Mouse (Mus musculus): ENCODE data around the gene Gorasp1. TPM values are rescaled to one million over a fixed set of nuclear protein-coding genes. Genes with fewer than 3 reads are reported as not detected.

Gorasp1 gene
- polyA plus RNA-seq, 1 experiment from 2014 or later: 31.6 TPM

DNA sequence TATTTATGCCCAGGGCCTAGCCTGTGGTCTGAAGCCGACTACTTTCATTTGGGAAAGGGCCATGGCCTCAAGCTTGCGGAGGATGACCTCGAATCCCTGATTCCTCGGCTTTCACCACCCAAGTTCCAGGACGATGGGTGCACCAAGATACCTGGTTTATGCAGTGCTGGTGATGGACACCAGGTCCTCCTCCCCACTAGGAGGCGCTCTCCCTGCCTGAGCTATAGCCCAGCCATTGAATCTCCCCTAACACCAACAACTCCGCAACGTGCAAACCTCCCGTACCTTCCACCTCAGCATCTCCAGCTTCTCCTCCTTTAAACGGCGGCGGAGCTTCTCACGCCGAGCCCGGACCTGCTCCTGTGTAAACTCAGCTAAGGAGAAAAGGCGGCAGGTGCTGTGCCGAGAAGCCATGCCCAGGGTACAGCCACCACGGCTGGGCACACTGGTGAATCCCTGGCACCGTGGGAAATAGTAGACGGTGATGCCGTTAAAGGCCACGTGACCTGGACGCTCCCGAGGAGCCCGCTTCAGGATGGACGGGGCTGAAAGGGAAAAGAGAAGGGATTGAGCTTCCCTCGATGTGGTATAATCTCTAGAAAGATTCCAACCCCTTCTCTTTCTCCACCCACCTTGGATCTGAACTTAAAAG lies 36.6 kb upstream of the Gorasp1 start:
- ATAC-seq (ENCODE audit: insufficient read depth, low FRiP score): no peak
- Histone ChIP-seq H3K27ac (ENCODE audit: low read length) (no peak overlapping the region), H3K4me3 (replicated peaks; ENCODE audit: low read length) (no peak overlapping the region), H3K9me3 (replicated peaks; ENCODE audit: control insufficient read depth, low read length) (no peaks in the 10 kb centered on the region), H3K4me1 (ENCODE audit: control insufficient read depth, insufficient read depth, low read length) (peaks cover 34% of the 10 kb centered on the region), H3K36me3 (ENCODE audit: control insufficient read depth, insufficient read depth, low read length) (peaks cover 21% of the 10 kb centered on the region; the same call in 1 of the 2 replicates), H3K4me2 (ENCODE audit: low read depth, low read length) (no peak overlapping the region), H3K27me3 (ENCODE audit: control insufficient read depth, insufficient read depth, low read length) (no peaks in the 10 kb centered on the region), H3K9ac (ENCODE audit: low read length) (no peak overlapping the region)
- 92% methylated on average over 27 of the region's 27 CpGs for WGBS

DNA sequence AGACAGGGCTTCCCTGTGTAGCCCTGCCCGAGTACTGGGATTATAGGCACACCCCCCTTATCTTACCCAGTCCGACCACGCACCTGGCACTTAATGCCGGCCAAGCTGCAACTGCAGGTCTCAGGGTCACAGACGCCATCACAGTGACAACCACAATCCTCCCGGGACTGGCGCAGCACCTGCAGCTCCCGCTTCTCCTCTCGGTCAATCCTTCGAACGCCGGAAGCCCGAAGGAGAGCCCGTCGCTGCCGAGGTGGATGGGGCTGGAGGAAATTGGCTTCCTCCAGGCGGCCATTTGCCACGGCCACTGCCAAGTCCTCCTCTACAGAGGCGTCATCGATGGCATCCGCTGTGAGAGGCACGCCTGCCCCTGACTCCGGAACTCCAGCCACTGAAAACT lies 35.9 kb upstream of the Gorasp1 start:
- Histone ChIP-seq H3K4me1 (ENCODE audit: control insufficient read depth, insufficient read depth, low read length) (peaks cover 27% of the 10 kb centered on the region), H3K36me3 (ENCODE audit: control insufficient read depth, insufficient read depth, low read length) (peaks cover 21% of the 10 kb centered on the region; the same call in 1 of the 2 replicates), H3K27ac (ENCODE audit: low read length) (no peak overlapping the region), H3K4me3 (replicated peaks; ENCODE audit: low read length) (no peak overlapping the region), H3K4me2 (ENCODE audit: low read depth, low read length) (no peak overlapping the region), H3K9ac (ENCODE audit: low read length) (no peak overlapping the region), H3K9me3 (replicated peaks; ENCODE audit: control insufficient read depth, low read length) (no peaks in the 10 kb centered on the region), H3K27me3 (ENCODE audit: control insufficient read depth, insufficient read depth, low read length) (no peaks in the 10 kb centered on the region)
- 92% methylated on average over 23 of the region's 23 CpGs for WGBS
- no peak for ATAC-seq (ENCODE audit: insufficient read depth, low FRiP score)

DNA sequence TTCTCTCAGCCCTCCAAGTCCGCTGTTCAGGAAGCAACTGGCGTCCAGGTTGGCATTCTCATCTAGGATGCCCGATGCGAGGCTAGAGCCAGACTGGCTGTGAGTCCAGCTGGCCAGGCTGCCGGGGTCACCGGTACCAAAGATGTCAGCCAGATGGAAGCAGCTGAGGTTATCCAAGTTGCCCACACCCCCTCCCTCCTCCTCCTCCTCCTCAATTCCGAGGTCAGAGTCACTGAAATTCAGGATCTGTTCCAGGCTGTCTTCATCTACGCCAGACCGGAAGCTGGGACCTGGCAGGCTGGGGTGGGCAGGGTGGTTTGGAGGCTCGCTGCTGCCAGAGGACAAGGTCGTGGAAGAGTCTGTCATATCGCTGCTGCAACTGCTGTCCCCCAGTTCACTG lies 35.2 kb upstream of the Gorasp1 start:
- no peak overlapping the region for H3K4me3 ChIP-seq (replicated peaks; ENCODE audit: low read length)
- WGBS: 88% methylated on average over 12 of the region's 12 CpGs
- no peaks in the 10 kb centered on the region for H3K27me3 ChIP-seq (ENCODE audit: control insufficient read depth, insufficient read depth, low read length)
- no peaks in the 10 kb centered on the region for H3K9me3 ChIP-seq (replicated peaks; ENCODE audit: control insufficient read depth, low read length)
- peaks cover 20% of the 10 kb centered on the region for H3K4me1 ChIP-seq (ENCODE audit: control insufficient read depth, insufficient read depth, low read length)
- peaks cover 21% of the 10 kb centered on the region; the same call in 1 of the 2 replicates for H3K36me3 ChIP-seq (ENCODE audit: control insufficient read depth, insufficient read depth, low read length)
- no peak overlapping the region for H3K9ac ChIP-seq (ENCODE audit: low read length)
- no peak overlapping the region for H3K4me2 ChIP-seq (ENCODE audit: low read depth, low read length)
- ATAC-seq (ENCODE audit: insufficient read depth, low FRiP score): no peak
- no peak overlapping the region for H3K27ac ChIP-seq (ENCODE audit: low read length)

DNA sequence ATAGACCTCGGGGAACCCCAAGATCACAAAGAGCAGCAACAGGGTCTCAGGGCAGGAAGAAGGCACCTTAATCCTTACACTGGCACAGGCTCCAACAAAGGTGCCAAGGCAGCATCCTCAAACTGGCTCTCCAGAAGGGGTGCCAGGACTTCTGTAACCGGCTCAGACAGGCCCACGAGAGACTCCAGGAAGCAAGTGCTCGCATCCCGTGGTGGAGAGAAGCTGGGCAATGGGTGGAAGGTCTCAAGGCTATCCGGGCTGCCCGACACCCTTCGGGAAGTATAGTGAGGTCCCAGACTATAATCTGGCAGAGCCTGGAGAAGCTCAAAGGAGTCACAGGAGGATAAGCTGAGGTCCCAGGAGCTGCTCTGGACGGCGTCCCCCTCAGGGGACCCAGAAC lies 34.8 kb upstream of the Gorasp1 start:
- no peak for ATAC-seq (ENCODE audit: insufficient read depth, low FRiP score)
- H3K4me2 ChIP-seq (ENCODE audit: low read depth, low read length): no peak overlapping the region
- peaks cover 21% of the 10 kb centered on the region; the same call in 1 of the 2 replicates for H3K36me3 ChIP-seq (ENCODE audit: control insufficient read depth, insufficient read depth, low read length)
- H3K27ac ChIP-seq (ENCODE audit: low read length): no peak overlapping the region
- 94% methylated on average over 10 of the region's 10 CpGs for WGBS
- H3K9ac ChIP-seq (ENCODE audit: low read length): no peak overlapping the region
- no peak overlapping the region for H3K4me3 ChIP-seq (replicated peaks; ENCODE audit: low read length)
- H3K4me1 ChIP-seq (ENCODE audit: control insufficient read depth, insufficient read depth, low read length): peaks cover 16% of the 10 kb centered on the region
- no peaks in the 10 kb centered on the region for H3K9me3 ChIP-seq (replicated peaks; ENCODE audit: control insufficient read depth, low read length)
- H3K27me3 ChIP-seq (ENCODE audit: control insufficient read depth, insufficient read depth, low read length): no peaks in the 10 kb centered on the region

DNA sequence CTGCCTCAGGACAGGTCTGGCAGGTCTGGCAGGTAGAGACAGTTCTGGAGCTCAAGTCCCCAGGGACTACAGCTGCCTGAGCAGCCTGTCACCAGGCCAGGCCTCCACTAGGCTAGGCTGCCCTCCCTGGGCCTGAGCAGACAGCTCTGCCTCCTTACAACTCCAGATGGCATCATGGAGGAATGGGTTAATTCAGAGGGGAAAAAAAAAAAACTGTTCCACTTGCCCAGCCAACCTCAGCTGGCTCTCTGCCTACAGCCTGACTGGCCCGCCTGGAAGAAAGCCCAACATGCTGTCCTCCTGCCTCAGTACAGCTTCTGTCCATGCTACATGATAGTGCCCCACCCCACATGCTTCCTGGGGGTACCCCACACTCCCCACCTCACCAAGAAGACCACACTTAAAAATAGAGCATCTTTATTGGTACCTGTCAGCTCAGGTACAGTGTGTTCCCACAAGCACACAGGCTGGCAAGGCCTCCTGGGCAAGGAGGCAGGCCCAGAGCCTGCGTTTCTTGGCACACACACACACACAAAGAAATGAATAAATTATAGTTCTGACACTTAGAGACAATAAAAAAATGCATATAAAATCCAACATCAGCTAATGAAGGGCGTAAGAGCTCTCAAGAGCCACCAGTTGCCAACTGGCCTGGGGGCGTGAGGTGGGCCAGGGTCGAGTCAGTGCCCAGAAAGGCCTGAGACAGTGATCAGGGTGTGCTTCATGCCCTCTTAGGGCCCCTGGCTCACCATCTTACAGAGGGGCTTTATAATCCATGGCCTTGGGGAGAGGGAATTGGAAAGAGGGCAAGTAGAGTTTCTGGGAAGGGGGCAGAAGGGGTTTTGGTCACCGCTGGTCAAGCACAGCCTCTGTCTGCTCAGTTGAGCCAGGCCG lies 33.6 kb upstream of the Gorasp1 start:
- Histone ChIP-seq H3K9me3 (replicated peaks; ENCODE audit: control insufficient read depth, low read length) (no peaks in the 10 kb centered on the region), H3K27me3 (ENCODE audit: control insufficient read depth, insufficient read depth, low read length) (no peaks in the 10 kb centered on the region), H3K9ac (ENCODE audit: low read length) (peak overlapping the region; percentile 39; the same call in 1 of the 2 replicates), H3K4me2 (ENCODE audit: low read depth, low read length) (no peak overlapping the region), H3K36me3 (ENCODE audit: control insufficient read depth, insufficient read depth, low read length) (peaks cover 21% of the 10 kb centered on the region; the same call in 1 of the 2 replicates), H3K4me3 (replicated peaks; ENCODE audit: low read length) (no peak overlapping the region), H3K4me1 (ENCODE audit: control insufficient read depth, insufficient read depth, low read length) (peaks cover 13% of the 10 kb centered on the region), H3K27ac (ENCODE audit: low read length) (peak overlapping the region; percentile 62)
- 75% methylated on average over 7 of the region's 7 CpGs for WGBS
- peak; percentile 51; the same call in 1 of the 2 replicates for ATAC-seq (ENCODE audit: insufficient read depth, low FRiP score)

DNA sequence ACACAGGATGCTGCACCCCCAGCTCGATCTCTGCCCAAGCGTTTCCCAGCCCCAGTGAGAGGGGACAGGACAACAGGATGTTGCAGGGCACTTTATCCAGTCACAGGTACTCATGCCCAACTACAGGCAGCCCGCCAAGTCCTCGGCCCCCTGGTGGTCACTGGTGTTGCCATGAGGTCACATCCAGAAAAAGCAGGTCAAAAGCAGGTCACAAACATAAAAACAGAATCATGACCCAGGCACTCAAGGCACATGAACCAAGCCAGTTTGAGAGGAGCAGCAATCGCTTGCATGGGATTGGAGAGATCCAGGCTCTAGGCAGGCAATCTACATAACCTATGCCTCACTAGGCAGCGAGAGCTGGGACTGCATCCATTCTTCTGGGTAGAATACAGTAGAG lies 32.9 kb upstream of the Gorasp1 start:
- H3K27me3 ChIP-seq (ENCODE audit: control insufficient read depth, insufficient read depth, low read length): no peaks in the 10 kb centered on the region
- no peak for ATAC-seq (ENCODE audit: insufficient read depth, low FRiP score)
- 40% methylated on average over 6 of the region's 6 CpGs for WGBS
- H3K4me1 ChIP-seq (ENCODE audit: control insufficient read depth, insufficient read depth, low read length): peaks cover 13% of the 10 kb centered on the region
- H3K36me3 ChIP-seq (ENCODE audit: control insufficient read depth, insufficient read depth, low read length): peaks cover 21% of the 10 kb centered on the region; the same call in 1 of the 2 replicates
- peak overlapping the region; percentile 39; the same call in 1 of the 2 replicates for H3K9ac ChIP-seq (ENCODE audit: low read length)
- no peaks in the 10 kb centered on the region for H3K9me3 ChIP-seq (replicated peaks; ENCODE audit: control insufficient read depth, low read length)
- peak overlapping the region; percentile 62 for H3K27ac ChIP-seq (ENCODE audit: low read length)
- H3K4me3 ChIP-seq (replicated peaks; ENCODE audit: low read length): no peak overlapping the region
- H3K4me2 ChIP-seq (ENCODE audit: low read depth, low read length): no peak overlapping the region

DNA sequence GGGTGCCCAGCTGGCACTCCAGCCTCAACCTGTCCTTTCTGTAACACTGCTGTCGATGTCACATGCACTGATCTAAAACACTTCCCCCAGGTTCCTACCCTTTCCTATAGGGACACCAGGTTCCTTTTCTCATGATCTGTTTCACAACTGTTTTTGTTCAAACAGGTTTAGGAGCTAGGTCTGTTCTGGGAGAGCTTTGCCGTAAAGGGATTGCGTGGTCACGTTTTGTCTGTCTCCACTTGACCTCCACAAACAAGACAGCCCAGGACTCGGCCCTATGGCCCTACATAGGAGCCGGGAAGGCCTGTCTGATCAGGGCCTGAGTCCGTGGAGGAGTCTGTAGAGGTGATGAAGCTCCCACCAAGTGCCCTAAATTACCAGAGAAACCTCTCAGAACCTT lies 32.4 kb upstream of the Gorasp1 start:
- Histone ChIP-seq H3K4me3 (replicated peaks; ENCODE audit: low read length) (no peak overlapping the region), H3K36me3 (ENCODE audit: control insufficient read depth, insufficient read depth, low read length) (peaks cover 21% of the 10 kb centered on the region; the same call in 1 of the 2 replicates), H3K9me3 (replicated peaks; ENCODE audit: control insufficient read depth, low read length) (no peaks in the 10 kb centered on the region), H3K9ac (ENCODE audit: low read length) (no peak overlapping the region), H3K4me2 (ENCODE audit: low read depth, low read length) (no peak overlapping the region), H3K27ac (ENCODE audit: low read length) (peak overlapping the region; percentile 62; the same call in 1 of the 2 replicates), H3K4me1 (ENCODE audit: control insufficient read depth, insufficient read depth, low read length) (peaks cover 13% of the 10 kb centered on the region), H3K27me3 (ENCODE audit: control insufficient read depth, insufficient read depth, low read length) (no peaks in the 10 kb centered on the region)
- ATAC-seq (ENCODE audit: insufficient read depth, low FRiP score): no peak
- WGBS: 76% methylated on average over 7 of the region's 7 CpGs

DNA sequence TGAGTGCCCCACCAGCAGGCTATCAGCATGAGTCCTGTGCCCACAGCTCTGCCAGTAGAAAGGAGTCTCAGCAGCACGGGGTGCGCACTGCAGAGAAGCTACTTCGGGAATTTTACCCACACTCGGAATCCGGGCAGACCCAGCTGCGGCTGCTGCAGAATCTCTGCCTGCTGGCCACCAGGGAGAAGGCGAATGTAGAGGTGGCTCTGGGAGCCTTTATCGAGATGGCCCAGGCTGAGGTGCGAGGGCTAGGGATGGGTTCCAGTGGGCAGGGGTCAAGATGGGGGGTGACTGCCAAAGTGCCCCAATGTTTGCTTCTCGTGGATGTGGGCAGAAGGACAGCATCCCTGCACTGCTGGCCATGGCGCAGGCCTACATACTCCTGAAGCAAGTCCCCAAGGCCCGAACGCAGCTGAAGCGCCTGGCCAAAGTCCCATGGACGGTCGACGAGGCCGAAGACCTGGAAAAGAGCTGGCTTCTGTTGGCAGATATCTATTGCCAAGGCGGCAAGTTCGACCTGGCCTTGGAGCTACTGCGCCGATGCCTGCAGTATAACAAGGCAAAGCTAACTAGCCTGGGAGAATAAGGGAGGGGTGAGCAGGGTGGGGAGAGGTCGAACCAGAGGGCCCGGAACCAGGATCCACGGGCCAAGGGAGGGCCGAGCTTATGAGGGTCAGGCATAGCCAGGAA lies 29.0 kb upstream of the Gorasp1 start:
- no peak overlapping the region for H3K9ac ChIP-seq (ENCODE audit: low read length)
- no peak overlapping the region for H3K4me3 ChIP-seq (replicated peaks; ENCODE audit: low read length)
- no peak overlapping the region for H3K4me2 ChIP-seq (ENCODE audit: low read depth, low read length)
- no peaks in the 10 kb centered on the region for H3K27me3 ChIP-seq (ENCODE audit: control insufficient read depth, insufficient read depth, low read length)
- H3K27ac ChIP-seq (ENCODE audit: low read length): no peak overlapping the region
- peaks cover 16% of the 10 kb centered on the region for H3K4me1 ChIP-seq (ENCODE audit: control insufficient read depth, insufficient read depth, low read length)
- H3K9me3 ChIP-seq (replicated peaks; ENCODE audit: control insufficient read depth, low read length): no peaks in the 10 kb centered on the region
- no peak for ATAC-seq (ENCODE audit: insufficient read depth, low FRiP score)
- 86% methylated on average over 26 of the region's 26 CpGs for WGBS
- no peaks in the 10 kb centered on the region for H3K36me3 ChIP-seq (ENCODE audit: control insufficient read depth, insufficient read depth, low read length)
